Mouse (Mus musculus) forebrain, embryonic 16.5 days (tissue): ENCODE measurements at regions not wholly inside any gene's neighbourhood (a gene's known extent, or its start where the extent isn't known, plus 50 kb on each side); places are given as distances from the start of the nearest gene placed in this dataset.

ENCODE experiments used
- ATAC-seq: fragments of 200-750 bp; cut with Nextera tagmentation; 2 replicates; pipeline ENCODE4 v1.8.0; 2017; ENCODE audit warnings: mild to moderate bottlenecking, moderate library complexity
- H3K27ac ChIP-seq: fragments of 300-500 bp; sonication (generic); 2 replicates; pipeline ENCODE4 v1.5.1; 2014; ENCODE audit warnings: low read length, control low read depth
- H3K27me3 ChIP-seq: fragments of 300-500 bp; sonication (generic); replicated peaks from 2 replicates; pipeline ENCODE4 v1.6.1; 2014; ENCODE audit warnings: low read length; ENCODE audit not compliant: control insufficient read depth, insufficient read depth
- H3K36me3 ChIP-seq: fragments of 300-500 bp; sonication (generic); 2 replicates; pipeline ENCODE4 v1.6.1; 2014; ENCODE audit not compliant: control insufficient read depth, insufficient read depth
- H3K4me1 ChIP-seq: fragments of 300-500 bp; sonication (generic); replicated peaks from 2 replicates; pipeline ENCODE4 v1.6.1; 2014; ENCODE audit warnings: low read length; ENCODE audit not compliant: control insufficient read depth, insufficient read depth
- H3K4me2 ChIP-seq: fragments of 300-500 bp; sonication (generic); 2 replicates; pipeline ENCODE4 v1.6.1; 2014; ENCODE audit warnings: mild to moderate bottlenecking, low read length, control low read depth
- H3K4me3 ChIP-seq: fragments of 300-500 bp; sonication (generic); replicated peaks from 2 replicates; pipeline ENCODE4 v1.5.1; 2014; ENCODE audit warnings: mild to moderate bottlenecking, low read length, control low read depth
- H3K9ac ChIP-seq: fragments of 300-500 bp; sonication (generic); replicated peaks from 2 replicates; pipeline ENCODE4 v1.6.1; 2014; ENCODE audit warnings: low read depth, low read length, control low read depth
- H3K9me3 ChIP-seq: fragments of 300-500 bp; sonication (generic); 2 replicates; pipeline ENCODE4 v1.6.1; 2016; ENCODE audit warnings: low read length; ENCODE audit not compliant: control insufficient read depth
- WGBS: fragments of 180-500 bp; shearing (Covaris S2); extraction: QIAGEN DNeasy Blood & Tissue Kit; methylation state at CpG from one replicate; pipeline ENCODE4 v1.1.7; 2014; 5-methylcytosine and 5-hydroxymethylcytosine counted together

GRCm38 (mm10) chr13:28810326-28811080, 143.0 kb downstream of the Sox4 start:
- Histone ChIP-seq H3K27ac (peak overlapping the region; percentile 92), H3K27me3 (no peaks in the 10 kb centered on the region), H3K9me3 (no peaks in the 10 kb centered on the region), H3K36me3 (no peaks in the 10 kb centered on the region), H3K9ac (no peak overlapping the region), H3K4me3 (no peak overlapping the region), H3K4me1 (peaks cover 48% of the 10 kb centered on the region), H3K4me2 (peak overlapping the region; percentile 34)
- WGBS: 17% methylated on average over 6 of the region's 6 CpGs
- ATAC-seq: peak; percentile 75

- H3K27ac ChIP-seq: no peak overlapping the region
- ATAC-seq: no peak
- H3K4me1 ChIP-seq: peaks cover 28% of the 10 kb centered on the region
- no peaks in the 10 kb centered on the region for H3K9me3 ChIP-seq
- no peaks in the 10 kb centered on the region for H3K36me3 ChIP-seq
- no peak overlapping the region for H3K4me2 ChIP-seq
- H3K9ac ChIP-seq: no peak overlapping the region
- 65% methylated on average over 4 of the region's 4 CpGs for WGBS
- no peaks in the 10 kb centered on the region for H3K27me3 ChIP-seq
- H3K4me3 ChIP-seq: no peak overlapping the region
Observed at GRCm38 (mm10) chr13:28805302-28805701, 148.2 kb downstream of the Sox4 start.

DNA sequence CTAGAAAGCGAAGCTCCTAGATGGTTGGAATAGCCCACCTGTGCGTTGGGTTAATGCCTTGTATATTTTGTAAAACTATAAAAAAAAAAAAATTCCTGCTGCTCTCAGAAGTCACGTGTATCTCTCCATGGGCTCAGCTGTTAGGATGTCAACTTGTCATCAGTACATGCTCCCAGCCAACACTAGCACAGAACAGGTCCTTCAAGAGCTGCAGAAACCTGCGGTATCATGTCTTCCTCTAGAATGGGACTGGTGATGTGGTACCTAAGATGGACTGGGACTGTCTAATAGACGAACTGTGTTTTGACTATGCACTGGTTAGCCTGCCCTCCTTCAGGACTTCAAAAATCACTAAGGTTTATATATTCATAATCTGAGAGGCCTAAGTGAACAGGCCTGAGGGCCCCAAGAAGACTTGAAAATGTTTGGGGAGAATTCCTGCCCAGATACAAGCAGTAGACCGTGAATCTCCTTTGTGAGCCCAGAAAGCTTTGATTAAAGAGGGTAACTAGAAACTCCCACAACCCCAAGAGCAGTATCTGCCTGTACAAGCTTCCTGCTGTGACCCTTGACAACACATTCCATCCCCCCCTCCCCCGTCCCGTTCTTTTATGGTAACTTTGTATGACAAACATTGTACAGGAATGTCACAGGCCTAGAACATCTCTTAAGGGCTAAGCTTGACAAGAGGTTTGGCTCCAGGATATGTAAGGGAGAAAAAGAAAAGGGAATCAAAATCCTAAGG, 152.1 kb downstream of the Sox4 start:
- no peak overlapping the region for H3K9ac ChIP-seq
- peak; percentile 27; the same call in 1 of the 2 replicates for ATAC-seq
- H3K36me3 ChIP-seq: no peaks in the 10 kb centered on the region
- H3K9me3 ChIP-seq: no peaks in the 10 kb centered on the region
- H3K4me3 ChIP-seq: no peak overlapping the region
- WGBS: 36% methylated on average over 8 of the region's 8 CpGs
- no peaks in the 10 kb centered on the region for H3K27me3 ChIP-seq
- no peak overlapping the region; the same call in 1 of the 2 replicates for H3K27ac ChIP-seq
- no peak overlapping the region for H3K4me2 ChIP-seq
- peaks cover 16% of the 10 kb centered on the region for H3K4me1 ChIP-seq

DNA sequence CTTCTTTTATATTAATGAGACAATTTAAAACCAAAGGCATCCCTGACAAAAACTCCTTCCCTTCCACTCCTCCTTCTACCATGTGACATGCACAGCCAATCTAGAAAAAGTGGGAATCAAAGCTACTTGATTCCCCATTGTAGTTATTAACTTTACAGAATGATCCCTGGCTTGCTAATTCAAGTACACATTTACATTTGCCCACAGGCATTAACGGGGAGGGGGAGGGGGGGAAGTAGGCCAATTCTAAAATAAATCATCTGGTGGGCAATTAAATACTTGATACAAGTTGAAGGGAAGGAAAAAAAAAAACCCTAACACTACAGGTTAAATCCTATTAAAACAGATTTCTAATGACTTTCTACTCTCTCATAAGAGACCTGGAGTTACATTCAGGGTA, 152.8 kb downstream of the Sox4 start:
- Histone ChIP-seq H3K27me3 (no peaks in the 10 kb centered on the region), H3K36me3 (no peaks in the 10 kb centered on the region), H3K9ac (no peak overlapping the region), H3K27ac (no peak overlapping the region), H3K4me3 (no peak overlapping the region), H3K4me2 (no peak overlapping the region), H3K9me3 (no peaks in the 10 kb centered on the region), H3K4me1 (peaks cover 17% of the 10 kb centered on the region)
- WGBS: 14% methylated on average over 1 of the region's 1 CpGs
- ATAC-seq: no peak

DNA sequence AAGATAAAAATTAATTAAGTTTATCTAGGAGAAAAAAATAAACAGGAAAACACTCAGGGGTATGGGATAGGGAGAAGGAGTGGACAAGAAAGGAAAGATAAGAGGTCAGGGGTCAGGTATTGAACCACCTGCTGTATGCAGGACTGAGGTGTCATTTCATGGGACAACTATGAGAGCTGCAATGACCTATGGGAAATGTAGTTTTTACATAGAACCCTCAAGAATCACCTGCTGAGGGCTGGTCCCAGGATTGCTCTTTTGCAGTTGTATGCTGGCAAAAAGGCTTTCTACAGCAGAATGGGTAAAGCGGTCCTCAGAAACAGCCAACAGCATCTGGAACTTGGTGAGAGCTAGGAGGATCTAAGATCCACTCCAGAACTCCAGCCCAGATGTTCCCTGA, 154.0 kb downstream of the Sox4 start:
- H3K4me2 ChIP-seq: no peak overlapping the region
- no peaks in the 10 kb centered on the region for H3K27me3 ChIP-seq
- H3K27ac ChIP-seq: no peak overlapping the region
- H3K9ac ChIP-seq: no peak overlapping the region
- no peaks in the 10 kb centered on the region for H3K36me3 ChIP-seq
- H3K4me3 ChIP-seq: no peak overlapping the region
- H3K4me1 ChIP-seq: peaks cover 26% of the 10 kb centered on the region
- ATAC-seq: no peak
- 68% methylated on average over 1 of the region's 1 CpGs for WGBS
- H3K9me3 ChIP-seq: no peaks in the 10 kb centered on the region

DNA sequence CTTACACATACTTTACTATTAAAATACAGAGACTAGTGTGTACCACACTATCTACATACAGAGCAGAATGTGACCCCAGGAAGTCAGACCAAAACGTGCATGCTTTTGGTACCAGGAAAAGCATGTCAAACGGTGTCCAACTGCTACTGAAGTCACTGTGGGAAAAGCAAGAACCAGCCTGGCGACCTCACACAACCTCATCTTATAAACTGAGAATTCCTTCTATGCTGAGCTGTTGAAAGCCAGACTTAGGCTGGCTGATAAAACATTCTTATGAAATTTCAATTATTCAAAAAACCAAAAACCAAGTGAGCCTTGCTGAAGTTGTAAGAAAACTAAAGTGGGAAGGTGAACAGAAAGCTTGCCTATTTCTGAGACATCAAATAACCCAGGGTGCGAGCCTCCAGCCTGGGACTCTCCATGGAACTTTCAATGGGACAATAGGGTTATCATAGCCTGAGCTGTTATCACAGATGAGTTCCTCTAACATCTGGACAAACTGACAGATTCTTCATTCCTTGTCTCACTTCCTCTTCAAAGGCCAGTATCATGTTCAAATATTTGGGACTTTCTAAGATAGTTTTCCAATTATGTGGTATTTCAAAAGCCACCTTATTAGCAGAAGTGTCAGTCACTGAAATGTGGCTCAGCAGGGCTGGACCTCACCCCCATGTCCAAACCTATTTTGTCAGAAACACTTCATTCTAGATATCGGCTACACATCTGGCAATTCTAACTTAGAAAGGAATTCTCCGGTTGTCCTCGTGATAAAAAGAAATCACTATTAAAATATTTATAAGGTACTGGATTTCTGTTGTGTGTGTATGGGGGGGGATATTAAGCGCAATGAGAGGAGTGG, 155.7 kb downstream of the Sox4 start:
- H3K36me3 ChIP-seq: no peaks in the 10 kb centered on the region
- no peaks in the 10 kb centered on the region for H3K27me3 ChIP-seq
- no peaks in the 10 kb centered on the region for H3K9me3 ChIP-seq
- no peak overlapping the region for H3K9ac ChIP-seq
- peaks cover 40% of the 10 kb centered on the region for H3K4me1 ChIP-seq
- 76% methylated on average over 8 of the region's 8 CpGs for WGBS
- ATAC-seq: no peak
- no peak overlapping the region for H3K4me2 ChIP-seq
- no peak overlapping the region for H3K27ac ChIP-seq
- no peak overlapping the region for H3K4me3 ChIP-seq

DNA sequence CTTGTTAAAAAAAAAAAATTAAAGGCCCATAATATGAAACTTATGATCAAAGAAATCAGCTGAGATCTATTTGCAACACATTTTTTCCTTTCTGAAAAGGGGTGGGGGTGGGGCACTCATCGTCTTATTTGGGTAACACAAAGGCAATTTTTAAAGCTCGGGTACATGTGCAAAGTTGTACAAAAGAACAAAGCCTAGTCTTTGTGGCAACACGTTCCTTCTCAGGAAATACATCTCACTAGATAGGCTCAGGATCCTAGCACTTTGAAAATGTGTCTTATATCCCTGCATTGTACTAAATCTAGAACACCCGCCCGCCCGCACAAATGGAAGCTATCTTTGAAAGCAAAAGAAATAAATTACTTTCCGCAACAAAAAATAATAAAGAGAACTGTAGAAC, 158.2 kb downstream of the Sox4 start:
- Histone ChIP-seq H3K27ac (peak overlapping the region; percentile 79), H3K9me3 (no peaks in the 10 kb centered on the region), H3K27me3 (no peaks in the 10 kb centered on the region), H3K9ac (0 out of 2 replicates have a peak overlapping the region, but pooled peaks have one; percentile 12), H3K4me1 (peaks cover 48% of the 10 kb centered on the region), H3K4me3 (no peak overlapping the region), H3K4me2 (peak overlapping the region; percentile 32), H3K36me3 (no peaks in the 10 kb centered on the region)
- ATAC-seq: no peak
- 18% methylated on average over 7 of the region's 7 CpGs for WGBS

- Histone ChIP-seq H3K27ac (peak overlapping the region; percentile 85), H3K9me3 (no peaks in the 10 kb centered on the region), H3K4me2 (0 out of 2 replicates have a peak overlapping the region, but pooled peaks have one; percentile 3), H3K4me1 (peaks cover 49% of the 10 kb centered on the region), H3K27me3 (no peaks in the 10 kb centered on the region), H3K9ac (0 out of 2 replicates have a peak overlapping the region, but pooled peaks have one; percentile 11), H3K36me3 (no peaks in the 10 kb centered on the region), H3K4me3 (no peak overlapping the region)
- WGBS: 51% methylated on average over 3 of the region's 3 CpGs
- ATAC-seq: no peak
Observed at GRCm38 (mm10) chr13:28794547-28794946, 159.0 kb downstream of the Sox4 start.
